Mouse (Mus musculus) liver, embryonic 14.5 days (tissue): ENCODE data around the gene Slbp.

Experiments used
- CTCF ChIP-seq: IDR thresholded peaks from 2 replicates; pipeline ENCODE4 v1.5.1; 2016; ENCODE audit warnings: antibody characterized with exemption, low read depth, control low read depth
- EP300 ChIP-seq: IDR thresholded peaks from 2 replicates; pipeline ENCODE4 v1.6.1; 2016; ENCODE audit warnings: antibody characterized with exemption, low read depth

DNA sequence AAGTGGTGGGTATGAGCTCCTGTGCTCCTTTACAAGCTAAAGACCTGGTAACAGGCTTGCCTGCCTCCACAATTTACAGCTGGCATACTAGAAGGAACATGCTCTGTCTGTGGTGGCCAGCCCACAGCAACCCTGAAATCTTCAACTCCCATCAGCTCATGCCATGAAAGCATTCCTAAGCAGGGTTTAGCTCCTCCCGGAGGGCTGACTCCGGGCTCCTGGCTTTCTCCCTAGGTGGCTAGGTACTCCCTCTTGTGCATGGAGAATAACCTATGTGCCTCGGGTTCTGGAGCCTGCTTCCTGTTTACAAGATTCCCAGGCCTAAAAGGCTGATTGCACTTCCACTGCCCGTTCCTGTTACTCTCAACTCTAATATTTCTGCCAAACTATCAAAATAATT lies 13.5 kb downstream of the Slbp start:
- TF ChIP-seq CTCF (no peak), EP300 (no peak)
